Mouse (Mus musculus) heart, adult 2 months (tissue): Measurements from ENCODE around the gene Aldh16a1. TPM values are rescaled to one million over a fixed set of nuclear protein-coding genes. Genes with fewer than 3 reads are reported as not detected.
"Not testable (repeated sequence)": the region's sequence is repeated elsewhere in the genome, so short reads cannot be mapped to it uniquely, and the experiment has no call there.

Source experiments
- DNase-seq, 2 experiments: peaks; one replicate each; pipeline ENCODE4 v3.0.0; 2021
- H3K27ac ChIP-seq: fragments of 200-600 bp; 2 replicates; pipeline ENCODE4 v1.8.1; 2022
- H3K27me3 ChIP-seq: fragments of 200-500 bp; 2 replicates; pipeline ENCODE4 v1.6.1; 2012; ENCODE audit warnings: mild to moderate bottlenecking, low read length, inconsistent platforms, mixed read lengths; ENCODE audit not compliant: control insufficient read depth, insufficient read depth
- H3K36me3 ChIP-seq: fragments of 200-500 bp; 2 replicates; pipeline ENCODE4 v1.6.1; 2012; ENCODE audit warnings: low read length, inconsistent platforms; ENCODE audit not compliant: control insufficient read depth, insufficient read depth
- H3K4me1 ChIP-seq: fragments of 200-500 bp; 2 replicates; pipeline ENCODE4 v1.6.1; 2011; ENCODE audit warnings: low read length; ENCODE audit not compliant: control insufficient read depth, insufficient read depth
- H3K4me3 ChIP-seq: fragments of 200-600 bp; 2 replicates; pipeline ENCODE4 v1.8.1; 2022
- H3K79me2 ChIP-seq: fragments of 200-500 bp; replicated peaks from 2 replicates; pipeline ENCODE4 v1.6.1; 2012; ENCODE audit warnings: mild to moderate bottlenecking, inconsistent platforms, low read length, moderate library complexity, mixed read lengths; ENCODE audit not compliant: control insufficient read depth, insufficient read depth
- H3K9ac ChIP-seq: fragments of 200-500 bp; 2 replicates; pipeline ENCODE4 v1.6.1; 2012; ENCODE audit warnings: low read depth, mild to moderate bottlenecking, control low read depth, inconsistent platforms, low read length, mixed read lengths
- CTCF ChIP-seq: fragments of 200-600 bp; IDR thresholded peaks from 2 replicates; pipeline ENCODE4 v1.8.1; 2022; ENCODE audit warnings: antibody characterized with exemption, mild to moderate bottlenecking, moderate library complexity
- EP300 ChIP-seq: fragments of 200-500 bp; IDR thresholded peaks from 2 replicates; pipeline ENCODE4 v1.6.1; 2011; ENCODE audit warnings: low read depth, low read length, control low read depth; ENCODE audit not compliant: insufficient read depth
- POLR2A ChIP-seq: fragments of 200-500 bp; IDR thresholded peaks from 2 replicates; pipeline ENCODE4 v1.6.1; 2011; ENCODE audit warnings: mild to moderate bottlenecking, low read depth, low read length, control low read depth; ENCODE audit not compliant: insufficient read depth
- WGBS: fragments of 180-500 bp; shearing (Covaris S2); methylation state at CpG from one replicate; pipeline ENCODE4 v1.1.7; 2018; 5-methylcytosine and 5-hydroxymethylcytosine counted together
- intact Hi-C: fragments of 180-260 bp; cut with DNase I; formaldehyde crosslinking; loops from one replicate; pipeline ENCODE4 v1.15.1; 2025
- polyA plus RNA-seq: library from polyadenylated mRNA; depleted of rRNA; stranded (reverse); fragments of >200 nt; gene quantifications from 2 replicates; pipeline ENCODE4 v1.2.3, GENCODE M21; 2012
- total RNA-seq, 2 experiments: library from RNA; stranded (reverse); gene quantifications; 2 replicates each; pipeline ENCODE4 v1.2.3; 2021

The Aldh16a1 gene
- total and polyA plus RNA-seq, 3 experiments: 19.7 to 25.1 (median 23.5) TPM

DNA sequence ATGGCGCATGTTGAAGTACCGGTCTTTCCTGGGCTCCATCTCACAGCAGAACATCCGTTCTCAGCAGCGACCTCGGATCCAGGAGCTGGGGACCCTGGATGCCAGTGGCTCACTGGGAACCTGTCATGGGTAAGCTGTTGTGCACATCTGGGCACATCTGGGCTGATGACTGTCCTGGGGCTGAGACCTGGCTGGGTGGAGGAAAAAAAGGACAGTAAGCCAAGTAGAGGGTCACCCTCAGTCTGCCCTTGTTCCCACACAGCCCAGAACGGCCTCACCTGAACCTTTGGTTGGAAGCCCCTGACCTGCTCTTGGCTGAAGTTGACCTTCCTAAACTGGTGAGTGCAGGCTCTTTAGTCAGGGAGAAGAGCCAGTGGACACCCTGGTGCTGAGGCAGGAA is 4.6 kb upstream of the Aldh16a1 start:
- Histone ChIP-seq H3K79me2 (no peaks in the 10 kb centered on the region), H3K27ac (no peak overlapping the region), H3K36me3 (no peaks in the 10 kb centered on the region), H3K4me1 (peaks cover 3% of the 10 kb centered on the region; the same call in 1 of the 2 replicates), H3K27me3 (peaks cover 1% of the 10 kb centered on the region; the same call in 1 of the 2 replicates), H3K4me3 (no peak overlapping the region), H3K9ac (no peak overlapping the region)
- DNase-seq: no peak
- TF ChIP-seq EP300 (no peak), POLR2A (no peak), CTCF (no peak)
- intact Hi-C loops: no loop called here
- WGBS: 97% methylated on average over 6 of the region's 6 CpGs

- intact Hi-C loops: no loop called here
- H3K4me3 ChIP-seq: no peak overlapping the region
- no peaks in the 10 kb centered on the region for H3K79me2 ChIP-seq
- no peak overlapping the region for H3K27ac ChIP-seq
- H3K36me3 ChIP-seq: peaks cover 2% of the 10 kb centered on the region
- H3K27me3 ChIP-seq: no peaks in the 10 kb centered on the region
- TF ChIP-seq CTCF (no peak), EP300 (no peak)
- DNase-seq: no peak
- H3K9ac ChIP-seq: no peak overlapping the region
- WGBS: 85% methylated on average over 14 of the region's 14 CpGs
- peaks cover 3% of the 10 kb centered on the region; the same call in 1 of the 2 replicates for H3K4me1 ChIP-seq
Observed at GRCm38 (mm10) chr7:45157459-45157858, 3.1 kb upstream of the Aldh16a1 start.

DNA sequence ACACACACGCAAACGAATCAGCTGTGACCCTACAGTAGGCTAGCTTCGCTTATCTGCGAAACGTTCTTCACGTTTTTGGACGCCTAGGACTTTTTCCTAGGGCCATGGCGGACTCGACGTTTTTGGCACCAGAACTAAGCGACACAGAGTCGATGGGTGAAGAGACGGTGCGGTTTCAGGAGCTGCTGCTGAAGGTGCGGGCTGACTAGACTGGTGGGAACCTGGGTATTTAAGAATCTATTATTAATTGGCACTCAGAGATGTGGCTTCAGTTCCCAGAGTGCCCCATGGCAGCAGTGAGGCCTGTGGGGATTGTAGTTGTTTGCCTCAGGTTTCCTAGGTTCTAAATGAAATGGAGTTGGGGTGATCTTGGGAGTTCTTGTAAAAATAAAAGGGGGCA is 1.8 kb upstream of the Aldh16a1 start:
- Histone ChIP-seq H3K9ac (no peak overlapping the region), H3K36me3 (peaks cover 2% of the 10 kb centered on the region), H3K27ac (no peak overlapping the region), H3K4me1 (peaks cover 1% of the 10 kb centered on the region; the same call in 1 of the 2 replicates), H3K79me2 (no peaks in the 10 kb centered on the region), H3K27me3 (no peaks in the 10 kb centered on the region), H3K4me3 (no peak overlapping the region)
- intact Hi-C loops: no loop called here
- 89% methylated on average over 15 of the region's 15 CpGs for WGBS
- DNase-seq: no peak
- TF ChIP-seq POLR2A: no peak
- no peak for TF ChIP-seq EP300
- no peak for TF ChIP-seq CTCF

DNA sequence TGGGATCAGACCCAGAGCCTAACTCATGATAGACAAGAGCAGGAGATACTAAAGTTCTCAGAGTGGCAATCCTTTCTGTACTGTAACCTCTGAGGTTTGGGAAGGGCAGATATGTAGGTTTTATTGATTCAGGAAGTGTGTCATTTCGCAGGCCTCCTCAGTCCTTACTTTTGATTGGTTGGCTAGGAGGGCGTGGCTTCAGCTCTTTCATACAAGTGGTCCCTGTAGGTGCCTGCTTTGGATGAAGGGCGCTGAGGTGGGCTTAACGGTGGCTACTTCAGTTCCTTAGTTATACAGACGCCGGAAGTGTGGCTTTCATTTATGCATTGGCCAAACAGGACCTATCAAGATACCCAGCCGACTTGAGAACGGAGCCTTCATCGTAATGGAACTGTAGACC is 1.2 kb upstream of the Aldh16a1 start:
- H3K4me3 ChIP-seq: no peak overlapping the region
- no peaks in the 10 kb centered on the region for H3K79me2 ChIP-seq
- no peak overlapping the region for H3K9ac ChIP-seq
- H3K27ac ChIP-seq: no peak overlapping the region
- WGBS: 82% methylated on average over 9 of the region's 9 CpGs
- peaks cover 5% of the 10 kb centered on the region; the same call in 1 of the 2 replicates for H3K4me1 ChIP-seq
- intact Hi-C loops: no loop called here
- DNase-seq: no peak
- TF ChIP-seq CTCF (no peak), EP300 (no peak), POLR2A (no peak)
- H3K27me3 ChIP-seq: no peaks in the 10 kb centered on the region
- H3K36me3 ChIP-seq: peaks cover 2% of the 10 kb centered on the region

GRCm38 (mm10) chr7:45154993-45155514 is 670 bp upstream of the Aldh16a1 start:
- peak; percentile 55 to 61 for DNase-seq
- Histone ChIP-seq H3K79me2 (no peaks in the 10 kb centered on the region), H3K4me1 (peaks cover 6% of the 10 kb centered on the region; the same call in 1 of the 2 replicates), H3K27me3 (no peaks in the 10 kb centered on the region), H3K27ac (peak overlapping the region; percentile 97), H3K36me3 (peaks cover 2% of the 10 kb centered on the region), H3K4me3 (peak overlapping the region; percentile 69), H3K9ac (no peak overlapping the region)
- intact Hi-C loops: loop anchor here (1.0 kb wide), 1 partner anchor 26 kb away; no protein-coding TSS in a partner anchor
- TF ChIP-seq POLR2A: no peak
- TF ChIP-seq CTCF: peak; percentile 66
- TF ChIP-seq EP300: no peak
- WGBS: 65% methylated on average over 12 of the region's 12 CpGs

DNA sequence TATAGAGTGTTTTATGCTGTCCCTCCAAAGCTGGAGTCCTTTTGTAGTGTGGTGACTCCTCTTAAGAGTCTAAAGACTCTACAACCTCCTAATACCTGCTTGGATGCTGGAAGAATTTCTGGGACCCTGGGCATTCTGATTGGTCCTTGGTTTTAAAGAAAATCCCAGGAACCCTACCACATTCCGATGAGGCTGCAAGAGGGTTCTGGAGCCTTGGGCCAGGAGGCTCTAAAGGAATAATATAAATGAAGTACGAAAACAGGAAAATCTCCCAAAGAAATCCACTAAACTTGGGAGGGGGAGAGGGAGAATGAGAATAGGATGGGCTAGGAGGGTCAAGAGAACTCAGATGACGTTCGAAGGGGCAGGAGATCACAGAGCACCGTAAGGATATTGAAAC is 798 bp downstream of the Aldh16a1 start:
- WGBS: under 1% methylated on average over 5 of the region's 5 CpGs
- no peak for TF ChIP-seq POLR2A
- no peak for TF ChIP-seq CTCF
- TF ChIP-seq EP300: no peak
- H3K4me3 ChIP-seq: peak overlapping the region; percentile 69
- no peaks in the 10 kb centered on the region for H3K79me2 ChIP-seq
- peaks cover 2% of the 10 kb centered on the region for H3K36me3 ChIP-seq
- peaks cover 6% of the 10 kb centered on the region; the same call in 1 of the 2 replicates for H3K4me1 ChIP-seq
- no peaks in the 10 kb centered on the region for H3K27me3 ChIP-seq
- H3K27ac ChIP-seq: peak overlapping the region; percentile 97
- peak overlapping the region; percentile 92 for H3K9ac ChIP-seq
- intact Hi-C loops: no loop called here
- DNase-seq: no peak

DNA sequence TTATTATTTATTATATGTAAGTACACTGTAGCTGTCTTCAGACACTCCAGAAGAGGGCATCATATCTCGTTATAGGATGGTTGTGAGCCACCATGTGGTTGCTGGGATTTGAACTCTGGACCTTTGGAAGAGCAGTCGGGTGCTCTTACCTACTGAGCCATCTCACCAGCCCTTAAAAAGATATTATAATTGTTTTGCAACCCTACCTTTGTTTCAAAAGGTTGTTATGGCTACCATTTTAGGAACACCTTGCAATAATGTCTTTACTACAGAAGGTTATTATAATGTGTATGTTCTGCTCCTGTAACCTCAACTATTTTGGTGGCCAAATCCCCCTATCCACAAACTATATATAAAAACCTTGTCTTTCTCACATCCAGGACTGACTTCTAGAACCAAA is 1.3 kb downstream of the Aldh16a1 start:
- intact Hi-C loops, H3K9ac ChIP-seq: not testable (repeated sequence)

More for the DNA sequence above, 1.3 kb downstream of the Aldh16a1 start:
- H3K36me3 ChIP-seq, H3K27me3 ChIP-seq, H3K79me2 ChIP-seq, DNase-seq, H3K4me1 ChIP-seq, H3K4me3 ChIP-seq, H3K27ac ChIP-seq: not testable (repeated sequence)
- WGBS: 90% methylated on average over 2 of the region's 2 CpGs
